Mouse (Mus musculus) heart, embryonic 13.5 days (tissue): ENCODE results near the gene Zfp831. TPM values are rescaled to one million over a fixed set of nuclear protein-coding genes. Genes with fewer than 3 reads are reported as not detected.

Source experiments
- ATAC-seq: fragments of 200-750 bp; cut with Nextera tagmentation; 2 replicates; pipeline ENCODE4 v1.8.0; 2017; ENCODE audit warnings: moderate TSS enrichment; ENCODE audit not compliant: insufficient number of reproducible peaks, low FRiP score, low TSS enrichment; ENCODE audit errors: extremely low read depth
- H3K27ac ChIP-seq: fragments of 300-500 bp; sonication (generic); replicated peaks from 2 replicates; pipeline ENCODE4 v1.5.1; 2015; ENCODE audit warnings: moderate library complexity, mild to moderate bottlenecking, inconsistent platforms
- H3K27me3 ChIP-seq: fragments of 300-500 bp; sonication (generic); replicated peaks from 2 replicates; pipeline ENCODE4 v1.6.1; 2015; ENCODE audit warnings: mild to moderate bottlenecking, inconsistent platforms
- H3K36me3 ChIP-seq: fragments of 300-500 bp; sonication (generic); 2 replicates; pipeline ENCODE4 v1.6.1; 2015; ENCODE audit warnings: mild to moderate bottlenecking, inconsistent platforms
- H3K4me1 ChIP-seq: fragments of 300-500 bp; sonication (generic); 2 replicates; pipeline ENCODE4 v1.6.1; 2015; ENCODE audit warnings: inconsistent platforms
- H3K4me2 ChIP-seq: fragments of 300-500 bp; sonication (generic); 2 replicates; pipeline ENCODE4 v1.6.1; 2015; ENCODE audit warnings: inconsistent platforms, mild to moderate bottlenecking, moderate library complexity
- H3K4me3 ChIP-seq: fragments of 300-500 bp; sonication (generic); 2 replicates; pipeline ENCODE4 v1.5.1; 2015; ENCODE audit warnings: moderate library complexity, mild to moderate bottlenecking, inconsistent platforms
- H3K9ac ChIP-seq: fragments of 300-500 bp; sonication (generic); 2 replicates; pipeline ENCODE4 v1.6.1; 2015; ENCODE audit warnings: inconsistent platforms, mild to moderate bottlenecking, moderate library complexity
- H3K9me3 ChIP-seq: fragments of 300-500 bp; sonication (generic); 2 replicates; pipeline ENCODE4 v1.6.1; 2016; ENCODE audit warnings: inconsistent platforms
- whole genome bisulfite sequencing: fragments of 180-500 bp; shearing (Covaris S2); methylation state at CpG from one replicate; pipeline ENCODE4 v1.1.7; 2015; ENCODE audit warnings: mixed read lengths; 5-methylcytosine and 5-hydroxymethylcytosine counted together
- polyA plus RNA-seq: library from polyadenylated mRNA; unstranded; fragments of >200 nt; fragmentation: Nextera tagmentation; extraction: Ambion mirVana; gene quantifications from 2 replicates; pipeline ENCODE4 v1.2.1, GENCODE M21; 2015

The Zfp831 gene
- polyA plus RNA-seq, 1 experiment from 2014 or later, result 0.01 TPM

- Histone ChIP-seq H3K27me3 (no peaks in the 10 kb centered on the region), H3K9me3 (no peaks in the 10 kb centered on the region), H3K4me2 (no peak overlapping the region), H3K4me1 (peaks cover 16% of the 10 kb centered on the region), H3K4me3 (no peak overlapping the region), H3K27ac (0 out of 2 replicates have a peak overlapping the region, but pooled peaks have one; percentile 9), H3K36me3 (no peaks in the 10 kb centered on the region), H3K9ac (no peak overlapping the region)
- no peak for ATAC-seq
- 65% methylated on average over 5 of the region's 5 CpGs for WGBS
These were observed 37.0 kb upstream of the Zfp831 start for GRCm38 (mm10) chr2:174606376-174606775.

GRCm38 (mm10) chr2:174609892-174610291 lies 33.4 kb upstream of the Zfp831 start:
- H3K9me3 ChIP-seq, result no peaks in the 10 kb centered on the region
- 81% methylated on average over 5 of the region's 5 CpGs for WGBS

GRCm38 (mm10) chr2:174612386-174613063 lies 30.8 kb upstream of the Zfp831 start:
- no peak overlapping the region for H3K4me2 ChIP-seq
- WGBS, result 34% methylated on average over 2 of the region's 2 CpGs
- H3K9ac ChIP-seq, result no peak overlapping the region
- ATAC-seq, result no peak
- no peaks in the 10 kb centered on the region for H3K27me3 ChIP-seq
- no peak overlapping the region for H3K27ac ChIP-seq
- H3K4me1 ChIP-seq, result 0 out of 2 replicates have a peak, but pooled peaks cover 2% of the 10 kb centered on the region
- no peaks in the 10 kb centered on the region for H3K36me3 ChIP-seq
- H3K4me3 ChIP-seq, result no peak overlapping the region
- no peaks in the 10 kb centered on the region for H3K9me3 ChIP-seq

More at GRCm38 (mm10) chr2:174609892-174610291, 33.4 kb upstream of the Zfp831 start:
- no peak overlapping the region for H3K27ac ChIP-seq
- H3K4me2 ChIP-seq, result no peak overlapping the region
- H3K27me3 ChIP-seq, result no peaks in the 10 kb centered on the region
- no peak overlapping the region for H3K9ac ChIP-seq
- 0 out of 2 replicates have a peak, but pooled peaks cover 2% of the 10 kb centered on the region for H3K4me1 ChIP-seq
- no peak for ATAC-seq
- no peaks in the 10 kb centered on the region for H3K36me3 ChIP-seq
- H3K4me3 ChIP-seq, result no peak overlapping the region

- H3K4me1 ChIP-seq, result 0 out of 2 replicates have a peak, but pooled peaks cover 2% of the 10 kb centered on the region
- WGBS, result 81% methylated on average over 8 of the region's 8 CpGs
- H3K4me3 ChIP-seq, result no peak overlapping the region
- H3K27ac ChIP-seq, result no peak overlapping the region
- H3K27me3 ChIP-seq, result no peaks in the 10 kb centered on the region
- no peaks in the 10 kb centered on the region for H3K36me3 ChIP-seq
- H3K9ac ChIP-seq, result no peak overlapping the region
- no peak for ATAC-seq
- no peak overlapping the region for H3K4me2 ChIP-seq
- no peaks in the 10 kb centered on the region for H3K9me3 ChIP-seq
These were observed 30.1 kb upstream of the Zfp831 start for GRCm38 (mm10) chr2:174613221-174613620.

GRCm38 (mm10) chr2:174613921-174614441 lies 29.4 kb upstream of the Zfp831 start:
- Histone ChIP-seq H3K4me2 (no peak overlapping the region), H3K27me3 (no peaks in the 10 kb centered on the region), H3K9ac (no peak overlapping the region), H3K36me3 (no peaks in the 10 kb centered on the region), H3K9me3 (no peaks in the 10 kb centered on the region), H3K4me1 (0 out of 2 replicates have a peak, but pooled peaks cover 2% of the 10 kb centered on the region), H3K4me3 (no peak overlapping the region), H3K27ac (no peak overlapping the region)
- no peak for ATAC-seq
- 64% methylated on average over 11 of the region's 11 CpGs for WGBS

GRCm38 (mm10) chr2:174621881-174622280 lies 21.5 kb upstream of the Zfp831 start:
- H3K9me3 ChIP-seq, result no peaks in the 10 kb centered on the region
- 83% methylated on average over 7 of the region's 7 CpGs for WGBS
- H3K4me1 ChIP-seq, result no peaks in the 10 kb centered on the region

GRCm38 (mm10) chr2:174624430-174624829 lies 18.9 kb upstream of the Zfp831 start:
- no peak for ATAC-seq
- 62% methylated on average over 7 of the region's 7 CpGs for WGBS
- Histone ChIP-seq H3K4me1 (no peaks in the 10 kb centered on the region), H3K27ac (no peak overlapping the region), H3K9ac (no peak overlapping the region), H3K4me3 (no peak overlapping the region), H3K9me3 (no peaks in the 10 kb centered on the region), H3K4me2 (no peak overlapping the region), H3K36me3 (no peaks in the 10 kb centered on the region), H3K27me3 (no peaks in the 10 kb centered on the region)

More at GRCm38 (mm10) chr2:174621881-174622280, 21.5 kb upstream of the Zfp831 start:
- Histone ChIP-seq H3K36me3 (no peaks in the 10 kb centered on the region), H3K4me2 (no peak overlapping the region), H3K4me3 (no peak overlapping the region), H3K27me3 (no peaks in the 10 kb centered on the region), H3K27ac (no peak overlapping the region), H3K9ac (no peak overlapping the region)
- ATAC-seq, result no peak

GRCm38 (mm10) chr2:174627021-174627420 lies 16.3 kb upstream of the Zfp831 start:
- ATAC-seq, result no peak
- Histone ChIP-seq H3K4me1 (no peaks in the 10 kb centered on the region), H3K27ac (no peak overlapping the region), H3K27me3 (no peaks in the 10 kb centered on the region), H3K9ac (no peak overlapping the region), H3K36me3 (no peaks in the 10 kb centered on the region), H3K9me3 (no peaks in the 10 kb centered on the region), H3K4me2 (no peak overlapping the region), H3K4me3 (no peak overlapping the region)
- 48% methylated on average over 8 of the region's 8 CpGs for WGBS

- H3K4me3 ChIP-seq, result no peak overlapping the region
- no peaks in the 10 kb centered on the region for H3K9me3 ChIP-seq
- H3K4me1 ChIP-seq, result no peaks in the 10 kb centered on the region
- H3K27me3 ChIP-seq, result no peaks in the 10 kb centered on the region
- no peak for ATAC-seq
- no peak overlapping the region for H3K27ac ChIP-seq
- no peaks in the 10 kb centered on the region for H3K36me3 ChIP-seq
- H3K9ac ChIP-seq, result no peak overlapping the region
- WGBS, result 65% methylated on average over 6 of the region's 6 CpGs
- no peak overlapping the region for H3K4me2 ChIP-seq
These were observed 14.0 kb upstream of the Zfp831 start for GRCm38 (mm10) chr2:174629299-174629850.

GRCm38 (mm10) chr2:174636750-174637149 lies 6.6 kb upstream of the Zfp831 start:
- Histone ChIP-seq H3K9ac (no peak overlapping the region), H3K4me2 (no peak overlapping the region), H3K4me3 (no peak overlapping the region), H3K4me1 (peaks cover 3% of the 10 kb centered on the region; the same call in 1 of the 2 replicates), H3K27me3 (no peaks in the 10 kb centered on the region), H3K27ac (peak overlapping the region; percentile 32), H3K9me3 (no peaks in the 10 kb centered on the region), H3K36me3 (no peaks in the 10 kb centered on the region)
- WGBS, result 23% methylated on average over 1 of the region's 1 CpGs
- no peak for ATAC-seq

- H3K9ac ChIP-seq, result no peak overlapping the region
- no peak for ATAC-seq
- no peaks in the 10 kb centered on the region for H3K4me1 ChIP-seq
- no peak overlapping the region for H3K4me2 ChIP-seq
- H3K27ac ChIP-seq, result no peak overlapping the region
- no peaks in the 10 kb centered on the region for H3K36me3 ChIP-seq
- 0 out of 2 replicates have a peak, but pooled peaks cover 6% of the 10 kb centered on the region for H3K27me3 ChIP-seq
- WGBS, result 72% methylated on average over 10 of the region's 10 CpGs
- H3K4me3 ChIP-seq, result no peak overlapping the region
- H3K9me3 ChIP-seq, result peaks cover 5% of the 10 kb centered on the region; the same call in 1 of the 2 replicates
These were observed 1.6 kb downstream of the Zfp831 start for GRCm38 (mm10) chr2:174644975-174645374.
